Mouse (Mus musculus) kidney, embryonic 16.5 days (tissue): ENCODE results near the gene Gxylt1. TPM values are rescaled to one million over a fixed set of nuclear protein-coding genes. Genes with fewer than 3 reads are reported as not detected.

Source experiments
- ATAC-seq: fragments of 200-750 bp; cut with Nextera tagmentation; 2 replicates; pipeline ENCODE4 v1.8.0; 2017; ENCODE audit warnings: moderate TSS enrichment; ENCODE audit not compliant: low FRiP score, low TSS enrichment
- H3K27ac ChIP-seq: fragments of 300-500 bp; sonication (generic); 2 replicates; pipeline ENCODE4 v1.5.1; 2014; ENCODE audit warnings: low read length
- H3K27me3 ChIP-seq: fragments of 300-500 bp; sonication (generic); 2 replicates; pipeline ENCODE4 v1.6.1; 2014; ENCODE audit warnings: low read length, control low read depth, mixed read lengths; ENCODE audit not compliant: insufficient read depth
- H3K36me3 ChIP-seq: fragments of 300-500 bp; sonication (generic); 2 replicates; pipeline ENCODE4 v1.6.1; 2014; ENCODE audit warnings: low read length, control low read depth, mixed read lengths; ENCODE audit not compliant: insufficient read depth
- H3K4me1 ChIP-seq: fragments of 300-500 bp; sonication (generic); 2 replicates; pipeline ENCODE4 v1.6.1; 2014; ENCODE audit warnings: low read length, control low read depth, mixed read lengths; ENCODE audit not compliant: insufficient read depth
- H3K4me2 ChIP-seq: fragments of 300-500 bp; sonication (generic); replicated peaks from 2 replicates; pipeline ENCODE4 v1.6.1; 2014; ENCODE audit warnings: low read depth, low read length
- H3K4me3 ChIP-seq: fragments of 300-500 bp; sonication (generic); 2 replicates; pipeline ENCODE4 v1.5.1; 2014; ENCODE audit warnings: mild to moderate bottlenecking, low read length
- H3K9ac ChIP-seq: fragments of 300-500 bp; sonication (generic); replicated peaks from 2 replicates; pipeline ENCODE4 v1.6.1; 2014; ENCODE audit warnings: low read length
- H3K9me3 ChIP-seq: fragments of 300-500 bp; sonication (generic); 2 replicates; pipeline ENCODE4 v1.6.1; 2016; ENCODE audit warnings: low read length, control low read depth
- WGBS: fragments of 180-500 bp; shearing (Covaris S2); extraction: QIAGEN DNeasy Blood & Tissue Kit; methylation state at CpG from one replicate; pipeline ENCODE4 v1.1.7; 2014; 5-methylcytosine and 5-hydroxymethylcytosine counted together
- polyA plus RNA-seq: library from polyadenylated mRNA; unstranded; fragments of >200 nt; fragmentation: Nextera tagmentation; extraction: Ambion mirVana; gene quantifications from 2 replicates; pipeline ENCODE4 v1.2.1, GENCODE M21; 2015

The Gxylt1 gene
- polyA plus RNA-seq, 1 experiment from 2014 or later, result 12.6 TPM

- H3K27ac ChIP-seq, result no peak overlapping the region
- H3K27me3 ChIP-seq, result no peaks in the 10 kb centered on the region
- peaks cover 9% of the 10 kb centered on the region for H3K36me3 ChIP-seq
- H3K9me3 ChIP-seq, result no peaks in the 10 kb centered on the region
- peak overlapping the region; percentile 80 for H3K4me2 ChIP-seq
- H3K4me3 ChIP-seq, result peak overlapping the region; percentile 79
- 4% methylated on average over 14 of the region's 14 CpGs for WGBS
- no peak for ATAC-seq
- H3K4me1 ChIP-seq, result peaks cover 17% of the 10 kb centered on the region
- H3K9ac ChIP-seq, result peak overlapping the region; percentile 59
Measured at GRCm38 (mm10) chr15:93276276-93276675, 1.3 kb upstream of the Gxylt1 start.

GRCm38 (mm10) chr15:93275623-93276022 is 644 bp upstream of the Gxylt1 start:
- peaks cover 17% of the 10 kb centered on the region for H3K4me1 ChIP-seq
- H3K27ac ChIP-seq, result peak overlapping the region; percentile 76
- peak overlapping the region; percentile 80 for H3K4me2 ChIP-seq
- peak overlapping the region; percentile 59 for H3K9ac ChIP-seq
- H3K27me3 ChIP-seq, result no peaks in the 10 kb centered on the region
- peaks cover 5% of the 10 kb centered on the region for H3K36me3 ChIP-seq
- no peaks in the 10 kb centered on the region for H3K9me3 ChIP-seq
- H3K4me3 ChIP-seq, result peak overlapping the region; percentile 79
- under 1% methylated on average over 21 of the region's 21 CpGs for WGBS
- peak; percentile 63 for ATAC-seq

- Histone ChIP-seq H3K36me3 (peaks cover 1% of the 10 kb centered on the region), H3K9ac (peak overlapping the region; percentile 86), H3K27ac (peak overlapping the region; percentile 84), H3K27me3 (no peaks in the 10 kb centered on the region), H3K9me3 (no peaks in the 10 kb centered on the region), H3K4me3 (peak overlapping the region; percentile 79), H3K4me1 (peaks cover 17% of the 10 kb centered on the region), H3K4me2 (peak overlapping the region; percentile 76)
- 36% methylated on average over 19 of the region's 19 CpGs for WGBS
- no peak for ATAC-seq
Measured at GRCm38 (mm10) chr15:93273788-93274678, 946 bp downstream of the Gxylt1 start.

DNA sequence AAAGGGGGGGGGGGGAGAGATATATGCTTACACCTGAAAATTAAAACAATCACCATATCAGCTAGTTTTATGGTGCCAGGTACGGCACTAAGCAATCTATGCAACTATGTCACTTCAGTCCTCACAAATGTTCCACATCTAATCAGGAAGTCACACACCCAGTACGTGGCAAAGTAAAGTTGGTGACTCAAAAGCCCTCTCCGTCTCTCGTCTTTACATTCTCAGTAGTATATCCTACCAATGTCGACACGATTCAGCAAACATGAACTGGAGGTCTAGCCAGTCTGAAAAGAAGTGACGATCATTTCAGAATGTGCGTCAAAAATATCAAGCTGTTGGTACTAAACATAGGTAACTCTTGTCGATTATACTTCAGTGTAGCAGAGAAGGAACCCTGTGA is 2.0 kb downstream of the Gxylt1 start:
- Histone ChIP-seq H3K36me3 (no peaks in the 10 kb centered on the region; the same call in 1 of the 2 replicates), H3K27ac (no peak overlapping the region), H3K4me2 (peak overlapping the region; percentile 8), H3K27me3 (no peaks in the 10 kb centered on the region), H3K4me3 (no peak overlapping the region), H3K9ac (no peak overlapping the region), H3K4me1 (peaks cover 19% of the 10 kb centered on the region), H3K9me3 (no peaks in the 10 kb centered on the region)
- ATAC-seq, result no peak
- 83% methylated on average over 9 of the region's 9 CpGs for WGBS

DNA sequence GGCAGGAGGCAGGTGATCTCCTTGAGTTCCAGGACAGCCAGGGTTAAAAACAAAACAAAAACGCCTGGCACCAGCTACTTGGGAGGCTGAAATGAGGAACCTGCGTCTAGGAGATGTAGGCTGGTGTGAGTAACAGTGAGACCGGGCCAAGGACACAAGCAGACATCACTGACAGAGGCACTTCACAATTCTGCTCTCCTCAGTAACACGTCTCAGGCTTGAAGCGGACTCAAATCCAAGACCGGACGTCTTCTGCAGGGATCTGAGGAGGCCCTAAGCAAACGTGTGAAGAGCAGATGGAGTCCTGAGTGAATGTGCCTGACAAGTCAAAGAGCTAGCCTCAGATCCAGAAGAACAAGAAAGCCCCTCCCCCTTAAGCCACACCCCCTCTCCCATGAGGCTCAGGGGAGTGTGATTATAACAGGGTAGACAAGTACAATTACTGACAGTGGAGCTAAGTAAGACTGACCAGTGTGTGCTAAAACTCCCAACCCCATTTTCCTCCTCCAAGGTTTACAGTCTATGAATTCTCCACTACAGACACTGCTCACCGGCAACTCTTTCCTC is 4.6 kb downstream of the Gxylt1 start:
- no peak overlapping the region for H3K4me3 ChIP-seq
- no peak overlapping the region for H3K9ac ChIP-seq
- H3K4me1 ChIP-seq, result peaks cover 17% of the 10 kb centered on the region
- no peak for ATAC-seq
- H3K9me3 ChIP-seq, result no peaks in the 10 kb centered on the region
- H3K27me3 ChIP-seq, result no peaks in the 10 kb centered on the region
- no peak overlapping the region for H3K27ac ChIP-seq
- H3K4me2 ChIP-seq, result no peak overlapping the region
- WGBS, result 74% methylated on average over 9 of the region's 9 CpGs
- no peaks in the 10 kb centered on the region; the same call in 1 of the 2 replicates for H3K36me3 ChIP-seq

GRCm38 (mm10) chr15:93269572-93269971 is 5.4 kb downstream of the Gxylt1 start:
- no peak overlapping the region for H3K27ac ChIP-seq
- no peaks in the 10 kb centered on the region for H3K9me3 ChIP-seq
- H3K27me3 ChIP-seq, result no peaks in the 10 kb centered on the region
- no peak overlapping the region for H3K4me3 ChIP-seq
- no peaks in the 10 kb centered on the region; the same call in 1 of the 2 replicates for H3K36me3 ChIP-seq
- no peak for ATAC-seq
- H3K9ac ChIP-seq, result no peak overlapping the region
- peaks cover 17% of the 10 kb centered on the region for H3K4me1 ChIP-seq
- H3K4me2 ChIP-seq, result no peak overlapping the region
- WGBS, result 90% methylated on average over 7 of the region's 7 CpGs

- H3K4me3 ChIP-seq, result no peak overlapping the region
- no peak for ATAC-seq
- 97% methylated on average over 1 of the region's 1 CpGs for WGBS
- no peak overlapping the region for H3K27ac ChIP-seq
- no peaks in the 10 kb centered on the region for H3K27me3 ChIP-seq
- 0 out of 2 replicates have a peak, but pooled peaks cover 11% of the 10 kb centered on the region for H3K4me1 ChIP-seq
- H3K36me3 ChIP-seq, result no peaks in the 10 kb centered on the region; the same call in 1 of the 2 replicates
- no peak overlapping the region for H3K4me2 ChIP-seq
- no peak overlapping the region for H3K9ac ChIP-seq
- no peaks in the 10 kb centered on the region for H3K9me3 ChIP-seq
Measured at GRCm38 (mm10) chr15:93268001-93268400, 7.0 kb downstream of the Gxylt1 start.

DNA sequence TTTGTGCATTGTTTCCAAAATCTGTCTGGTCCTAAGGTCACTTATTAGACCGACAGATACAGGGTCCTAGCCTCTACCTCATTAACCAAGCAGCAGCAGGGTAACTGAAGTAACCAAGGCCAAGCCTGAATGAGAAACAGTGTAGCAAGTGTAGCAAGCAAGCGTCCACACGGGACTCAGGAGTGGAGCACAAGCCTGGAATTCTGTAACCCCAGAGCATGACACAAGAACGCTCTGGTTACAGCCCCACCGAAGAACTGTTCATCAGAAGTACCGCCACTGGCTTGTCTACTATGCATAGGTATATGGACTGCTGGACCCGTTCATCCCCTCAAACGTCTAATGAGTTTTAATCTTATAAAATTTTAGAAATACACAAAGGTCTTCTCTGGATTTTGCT is 7.5 kb downstream of the Gxylt1 start:
- Histone ChIP-seq H3K27ac (no peak overlapping the region), H3K9ac (no peak overlapping the region), H3K27me3 (no peaks in the 10 kb centered on the region), H3K4me1 (0 out of 2 replicates have a peak, but pooled peaks cover 11% of the 10 kb centered on the region), H3K4me2 (no peak overlapping the region), H3K36me3 (no peaks in the 10 kb centered on the region; the same call in 1 of the 2 replicates), H3K4me3 (no peak overlapping the region), H3K9me3 (no peaks in the 10 kb centered on the region)
- ATAC-seq, result no peak
- 76% methylated on average over 8 of the region's 8 CpGs for WGBS

GRCm38 (mm10) chr15:93266361-93266760 is 8.6 kb downstream of the Gxylt1 start:
- 0 out of 2 replicates have a peak, but pooled peaks cover 11% of the 10 kb centered on the region for H3K4me1 ChIP-seq
- no peaks in the 10 kb centered on the region for H3K9me3 ChIP-seq
- H3K27ac ChIP-seq, result no peak overlapping the region
- no peaks in the 10 kb centered on the region for H3K27me3 ChIP-seq
- H3K36me3 ChIP-seq, result peaks cover 2% of the 10 kb centered on the region; the same call in 1 of the 2 replicates
- no peak overlapping the region for H3K4me2 ChIP-seq
- 82% methylated on average over 16 of the region's 16 CpGs for WGBS
- no peak overlapping the region for H3K9ac ChIP-seq
- no peak for ATAC-seq
- H3K4me3 ChIP-seq, result no peak overlapping the region

- Histone ChIP-seq H3K9me3 (no peaks in the 10 kb centered on the region), H3K36me3 (peaks cover 7% of the 10 kb centered on the region; the same call in 1 of the 2 replicates), H3K4me1 (0 out of 2 replicates have a peak, but pooled peaks cover 11% of the 10 kb centered on the region), H3K4me3 (no peak overlapping the region), H3K9ac (no peak overlapping the region), H3K4me2 (no peak overlapping the region), H3K27me3 (no peaks in the 10 kb centered on the region), H3K27ac (no peak overlapping the region)
- 33% methylated on average over 2 of the region's 2 CpGs for WGBS
- ATAC-seq, result no peak
Measured at GRCm38 (mm10) chr15:93265728-93266127, 9.3 kb downstream of the Gxylt1 start.
